Mouse (Mus musculus) heart, postnatal 4 days (tissue): ENCODE results near the gene Cdk19. TPM values are rescaled to one million over a fixed set of nuclear protein-coding genes. Genes with fewer than 3 reads are reported as not detected.
A peak's percentile ranks its signal among the peaks of the same experiment; 100 is the strongest.

Experiments
- DNase-seq: peaks from one replicate; pipeline ENCODE4 v3.0.0; 2021
- total RNA-seq, 2 experiments: library from RNA; stranded (reverse); gene quantifications; 2 replicates each; pipeline ENCODE4 v1.2.3; 2021

Cdk19 gene
- 10 to 100 TPM; 14.2 to 14.5 TPM for total RNA-seq

DNA sequence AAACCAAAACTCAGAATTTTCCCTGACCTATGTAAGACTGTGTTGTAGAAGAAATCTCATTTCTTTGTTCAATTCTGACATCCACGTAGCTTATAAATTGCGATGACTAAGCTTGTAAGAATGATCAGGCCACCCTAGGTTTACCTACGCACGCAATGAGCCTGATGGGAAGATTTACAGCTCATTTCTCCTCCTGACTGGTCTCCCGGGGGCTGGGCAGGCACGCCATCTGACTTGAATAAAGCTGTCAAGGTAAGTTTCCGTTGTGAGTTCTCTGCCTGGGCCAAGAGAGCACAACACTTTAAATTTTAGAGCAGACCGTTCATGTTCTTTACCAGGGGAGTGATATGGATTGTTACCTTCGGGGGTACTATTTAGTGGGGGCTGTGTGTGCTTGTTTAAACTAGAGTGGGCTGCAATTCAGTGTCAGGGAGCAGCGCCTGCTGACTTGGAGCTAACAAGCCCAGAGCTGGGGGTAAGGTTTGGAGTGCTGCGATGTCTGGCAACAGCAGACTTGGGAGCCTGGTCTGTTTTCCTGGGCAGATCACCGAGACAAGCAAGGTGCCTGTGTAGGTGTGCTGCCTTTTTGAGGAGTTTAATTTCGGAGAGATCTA is at the start of gene Cdk19:
TSS of gene Cdk19 (plus strand) at position 214 of the 614 bp plus-strand sequence.
- no peak for DNase-seq

- no peak for DNase-seq
These were observed 46.7 kb upstream of the Cdk19 start for GRCm38 (mm10) chr10:40292640-40293039.

DNA sequence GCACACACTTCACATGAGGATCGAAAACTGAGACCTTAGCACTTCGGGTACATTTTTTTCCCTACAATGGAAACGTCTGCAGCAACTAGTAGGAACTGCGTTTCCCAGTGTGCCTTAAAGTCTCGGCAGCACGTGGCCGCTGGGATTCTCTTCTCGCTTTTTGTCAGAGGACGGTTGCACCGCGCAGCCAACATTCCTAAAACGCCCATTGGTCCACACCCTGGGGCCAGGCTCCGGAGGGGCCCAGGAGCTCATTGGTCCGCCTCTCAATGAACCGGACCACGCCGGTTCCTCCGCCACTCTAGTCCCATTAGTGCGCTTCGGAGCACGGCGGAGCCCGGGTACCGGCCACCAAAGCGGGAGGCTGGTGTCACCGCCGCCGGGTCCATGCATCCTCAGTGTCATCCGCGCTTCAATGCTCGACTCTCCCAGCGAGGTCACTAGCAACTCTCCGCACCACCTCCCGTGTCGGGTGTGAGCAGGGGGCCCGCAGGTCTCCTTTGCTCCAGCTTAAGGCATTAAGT is 38.7 kb upstream of the Cdk19 start:
- DNase-seq: peak; percentile 89

DNA sequence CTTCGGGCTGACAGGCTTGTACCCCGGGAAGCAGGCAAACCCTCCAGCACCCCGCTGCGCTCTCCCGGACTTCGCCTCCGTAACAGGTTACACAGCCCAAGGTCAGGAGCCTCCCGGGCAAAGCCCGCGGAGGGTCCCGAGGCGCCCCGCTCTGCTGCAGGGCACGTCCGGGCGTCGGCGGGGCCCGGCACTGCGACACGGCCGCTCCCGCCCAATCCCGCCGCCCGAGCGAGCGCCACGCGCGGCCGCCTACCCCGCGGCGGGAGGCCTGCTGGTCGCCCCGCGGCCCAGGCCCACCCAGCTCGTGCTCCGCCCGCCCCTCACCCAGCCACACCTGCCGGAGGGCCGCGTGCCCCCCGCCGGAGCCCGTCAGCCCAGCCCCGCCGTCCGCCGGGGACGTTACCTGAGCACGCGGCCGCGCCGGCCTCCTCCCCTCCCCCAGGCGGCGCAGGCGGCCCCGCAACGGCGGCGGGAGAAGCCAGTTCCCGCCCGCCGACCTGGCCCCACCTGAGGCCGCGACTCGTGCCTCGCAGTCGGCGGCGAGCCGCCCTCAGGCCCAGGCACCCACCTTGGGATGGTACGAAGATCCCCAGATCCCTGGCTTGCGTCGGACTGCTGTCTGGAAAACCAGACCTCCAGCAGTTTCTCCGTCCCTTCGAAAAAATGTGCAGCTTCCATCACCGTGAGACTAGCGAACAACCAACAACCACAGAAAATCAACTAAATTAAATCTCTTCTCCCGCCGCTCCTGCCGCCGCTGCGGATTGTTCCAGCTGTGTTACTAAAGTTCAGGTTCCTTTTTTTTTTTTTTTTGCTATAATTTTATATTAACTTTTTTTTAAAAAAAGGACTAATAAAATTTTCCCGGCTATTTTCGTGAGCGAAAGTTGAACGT is 37.9 kb upstream of the Cdk19 start:
- DNase-seq: peak; percentile 42

GRCm38 (mm10) chr10:40302140-40302985 is 37.0 kb upstream of the Cdk19 start, which contains the start of gene Amd1:
TSS of gene Amd1 (minus strand) at chr10:40302186.
- peak; percentile 100 for DNase-seq

DNA sequence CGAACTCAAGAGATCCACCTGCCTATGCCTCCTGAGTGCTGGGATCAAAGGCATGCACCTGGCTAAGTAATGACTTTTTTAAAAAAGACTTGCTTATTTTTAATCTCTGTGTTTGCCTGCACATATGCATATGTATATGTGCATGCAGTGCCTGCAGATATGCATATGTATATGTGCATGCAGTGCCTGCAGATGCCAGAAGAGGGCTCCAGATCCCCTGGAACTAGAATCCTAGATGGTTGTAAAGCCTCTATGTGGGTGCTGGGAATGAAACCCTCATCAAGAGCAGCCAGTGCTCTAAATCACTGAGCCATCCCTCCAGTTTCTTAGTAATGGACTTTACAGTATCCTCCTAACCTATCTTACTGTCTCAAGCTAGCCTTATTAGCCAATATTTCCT is 33.4 kb upstream of the Cdk19 start:
- no peak for DNase-seq

DNA sequence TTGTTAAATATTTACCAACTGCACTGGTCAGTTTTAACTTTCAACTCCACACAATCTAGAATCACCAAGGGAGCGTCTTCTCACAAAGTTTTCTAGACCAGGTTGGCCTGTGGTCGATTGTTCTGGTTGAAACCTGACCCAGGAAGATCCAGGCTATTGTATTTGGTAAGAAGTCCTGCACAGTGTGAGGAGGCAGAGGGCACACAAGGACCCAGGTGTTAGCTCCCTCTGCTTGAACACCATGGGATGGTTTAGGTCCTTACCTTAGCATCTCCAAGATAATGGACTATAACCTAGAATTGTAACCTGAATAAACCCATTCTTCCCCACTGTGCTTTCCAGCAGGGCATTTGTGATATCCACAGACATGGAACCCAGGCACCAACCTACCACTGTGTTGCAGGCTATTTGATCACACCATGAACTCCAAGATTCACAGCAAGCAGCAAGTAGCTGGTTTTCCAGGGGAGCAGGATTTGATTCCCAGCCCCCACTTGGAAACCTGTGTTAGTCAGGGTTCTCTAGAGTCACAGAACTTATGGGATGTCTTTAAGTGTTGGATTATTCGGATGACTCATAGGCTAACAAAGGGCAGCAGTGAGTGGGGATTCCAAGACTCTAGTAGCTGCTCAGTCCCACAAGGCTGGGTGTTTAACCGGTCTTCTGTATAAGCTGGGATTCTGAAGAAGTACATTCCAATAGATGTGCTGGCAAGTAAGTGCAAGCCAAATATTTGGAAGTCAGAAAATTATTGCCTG is 31.4 kb upstream of the Cdk19 start:
- no peak for DNase-seq

DNA sequence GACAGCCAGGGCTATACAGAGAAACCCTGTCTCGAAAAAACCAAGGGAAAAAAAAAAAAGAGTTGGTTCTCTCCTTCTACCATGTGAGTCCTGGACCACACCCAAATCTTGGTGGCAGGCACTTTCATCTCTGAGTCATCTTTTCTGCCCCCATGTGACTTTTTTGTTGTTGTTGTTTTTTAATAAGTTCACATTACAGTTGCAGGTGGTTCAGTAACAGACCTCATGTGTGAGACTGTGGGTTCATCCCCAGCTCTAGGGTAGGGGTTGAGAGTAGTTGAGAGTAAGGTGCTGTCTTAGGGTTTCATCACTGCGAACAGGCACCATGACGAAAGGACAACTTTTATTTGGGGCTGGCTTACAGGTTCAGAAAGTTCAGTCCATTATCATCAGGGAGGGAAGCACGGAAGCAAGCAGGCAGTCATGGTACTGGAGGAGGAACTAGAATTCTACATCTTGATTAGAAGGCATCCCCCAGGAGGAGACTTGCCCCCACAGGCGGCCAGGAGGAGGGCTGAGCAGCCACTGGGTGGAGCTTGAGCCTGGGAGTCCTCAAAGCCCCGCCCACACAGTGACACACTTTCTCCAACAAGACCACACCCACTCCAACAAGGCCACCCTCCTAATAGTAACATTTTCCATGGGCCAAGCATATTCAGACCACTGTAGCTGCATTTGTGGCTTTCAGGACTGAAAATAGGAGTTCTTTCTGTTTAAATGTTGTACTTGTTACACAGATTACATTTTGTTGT is 29.3 kb upstream of the Cdk19 start:
- no peak for DNase-seq

GRCm38 (mm10) chr10:40312781-40313180 is 26.6 kb upstream of the Cdk19 start:
- DNase-seq: no peak

GRCm38 (mm10) chr10:40316841-40317585 is 22.4 kb upstream of the Cdk19 start:
- no peak for DNase-seq

GRCm38 (mm10) chr10:40320306-40320705 is 19.1 kb upstream of the Cdk19 start:
- DNase-seq: no peak

GRCm38 (mm10) chr10:40328004-40328551 is 11.3 kb upstream of the Cdk19 start:
- DNase-seq: peak; percentile 46

GRCm38 (mm10) chr10:40330262-40330661 is 9.1 kb upstream of the Cdk19 start:
- no peak for DNase-seq

DNA sequence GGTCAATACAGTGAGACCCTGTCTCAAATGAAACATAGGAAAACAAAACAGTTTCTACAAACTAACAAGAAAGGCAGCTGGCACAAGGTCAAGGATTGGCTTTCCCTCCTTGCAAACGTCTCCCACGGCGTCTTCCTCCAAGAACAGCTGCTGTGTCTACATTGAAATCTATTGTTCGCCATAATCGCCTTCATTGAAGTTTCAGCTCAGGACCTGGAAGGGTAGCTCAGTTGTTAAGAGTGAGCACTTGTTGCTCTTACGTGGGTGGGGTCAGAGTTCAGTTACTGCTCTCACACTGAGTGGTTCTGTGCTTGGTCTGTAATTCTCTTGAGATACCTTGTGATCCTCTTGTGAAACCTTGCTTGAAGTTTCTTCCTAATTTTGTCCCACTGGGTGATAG is 6.5 kb upstream of the Cdk19 start:
- no peak for DNase-seq

GRCm38 (mm10) chr10:40342036-40342435 is 2.7 kb downstream of the Cdk19 start:
- no peak for DNase-seq

DNA sequence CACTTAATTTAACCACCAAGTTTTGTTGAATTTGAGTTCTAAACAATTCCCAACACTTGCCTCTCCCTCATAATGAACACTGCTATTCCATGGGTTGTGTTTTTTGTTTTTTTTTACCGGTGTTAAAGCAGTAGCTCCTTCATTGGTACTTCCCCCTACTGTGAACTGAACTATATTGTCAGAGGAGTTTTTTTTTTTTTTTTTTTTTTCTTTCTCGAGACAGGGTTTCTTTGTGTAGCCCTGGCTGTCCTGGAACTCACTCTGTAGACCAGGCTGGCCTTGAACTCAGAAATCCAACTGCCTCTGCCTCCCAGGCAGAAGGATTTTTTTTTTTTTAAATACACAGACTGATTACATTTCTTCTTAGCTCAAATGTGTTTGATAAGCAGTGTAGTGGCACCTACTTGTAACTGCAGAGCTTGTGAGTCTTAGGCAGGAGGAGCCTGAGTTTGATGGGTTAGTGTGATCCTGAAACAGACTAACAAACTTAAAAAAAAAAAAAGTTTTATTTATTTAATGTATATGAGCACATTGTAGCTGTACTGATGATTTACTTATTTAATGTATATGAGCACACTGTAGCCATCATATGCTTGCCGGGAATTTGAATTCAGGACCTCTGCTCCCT is 7.5 kb downstream of the Cdk19 start:
- no peak for DNase-seq

DNA sequence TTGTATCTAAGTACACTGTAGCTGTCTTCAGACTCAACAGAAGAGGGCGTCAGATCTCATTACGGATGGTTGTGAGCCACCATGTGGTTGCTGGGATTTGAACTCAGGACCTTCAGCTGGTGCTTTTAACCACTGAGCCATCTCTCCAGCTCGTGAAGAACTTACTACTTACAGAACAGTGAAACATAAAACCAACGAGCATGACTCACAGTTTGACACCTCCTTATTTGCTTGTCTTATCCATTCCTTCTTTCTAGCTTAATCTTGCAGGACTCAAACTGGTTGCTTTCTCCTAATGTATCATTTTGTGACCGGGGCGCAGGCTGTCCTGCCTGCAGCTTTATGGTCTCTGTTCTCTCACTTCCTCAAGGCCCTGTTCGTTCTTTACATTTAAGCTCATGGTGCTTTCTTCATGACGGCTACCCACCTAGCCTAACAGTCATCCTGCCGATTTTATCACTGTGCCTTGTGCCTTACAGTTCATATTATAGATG is 8.1 kb downstream of the Cdk19 start:
- no peak for DNase-seq

GRCm38 (mm10) chr10:40348566-40349536 is 9.5 kb downstream of the Cdk19 start:
- DNase-seq: peak; percentile 97
